Mouse (Mus musculus): ENCODE data around the gene Gm20661.
A peak's percentile ranks its signal among the peaks of the same experiment; 100 is the strongest.

Gene Gm20661

GRCm38 (mm10) chr9:107967437-107967836, 15.4 kb upstream of the Gm20661 start:
- no peak for DNase-seq (ENCODE audit: inconsistent ontology term)

- DNase-seq (ENCODE audit: inconsistent ontology term) = no peak
Measured at GRCm38 (mm10) chr9:107968531-107968930, 14.3 kb upstream of the Gm20661 start.

GRCm38 (mm10) chr9:107970311-107970710, 12.5 kb upstream of the Gm20661 start:
- no peak for DNase-seq (ENCODE audit: inconsistent ontology term)

DNA sequence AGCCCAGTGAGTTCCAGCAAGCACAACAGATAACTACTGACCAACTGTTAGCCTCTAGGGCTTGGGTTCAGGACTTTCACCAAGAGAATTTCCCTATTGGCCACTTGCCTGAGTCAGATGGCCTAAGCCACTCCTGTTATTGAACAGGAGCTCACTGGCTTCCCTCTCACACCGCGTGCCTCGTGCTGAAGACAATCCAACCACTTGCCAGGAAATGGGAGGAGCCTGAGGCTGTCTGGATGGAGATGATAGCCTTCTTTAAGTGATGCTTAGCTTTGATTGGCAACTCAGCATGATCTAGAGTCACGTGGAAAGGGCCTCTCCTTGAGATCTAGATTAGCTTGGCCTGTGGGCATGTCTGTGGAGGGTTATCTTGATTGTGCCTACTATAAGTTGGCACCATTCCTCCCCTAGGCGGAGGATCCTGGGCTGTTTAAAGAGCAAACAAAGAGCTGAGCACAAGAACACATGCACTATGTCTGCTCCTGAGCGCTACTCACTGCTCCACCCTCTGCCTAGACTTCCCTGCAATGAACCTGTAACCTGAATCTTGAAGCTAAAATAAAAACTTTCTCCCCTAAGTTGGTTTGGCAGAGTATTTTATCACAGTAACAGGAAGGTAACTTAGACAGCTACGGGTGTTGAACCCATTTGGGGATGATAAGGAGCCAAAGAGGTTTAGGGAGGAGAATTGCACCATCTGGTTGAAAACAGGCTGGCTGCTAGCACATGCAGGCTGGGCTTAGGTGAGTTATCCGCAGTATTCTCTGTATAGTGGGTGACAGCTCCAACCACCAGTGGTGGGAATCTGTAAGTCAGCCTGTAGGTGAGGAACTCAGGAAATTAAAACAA, 10.9 kb upstream of the Gm20661 start:
- no peak for DNase-seq (ENCODE audit: inconsistent ontology term)

- no peak for DNase-seq (ENCODE audit: inconsistent ontology term)
Measured at GRCm38 (mm10) chr9:107974491-107975171, 8.2 kb upstream of the Gm20661 start.

DNA sequence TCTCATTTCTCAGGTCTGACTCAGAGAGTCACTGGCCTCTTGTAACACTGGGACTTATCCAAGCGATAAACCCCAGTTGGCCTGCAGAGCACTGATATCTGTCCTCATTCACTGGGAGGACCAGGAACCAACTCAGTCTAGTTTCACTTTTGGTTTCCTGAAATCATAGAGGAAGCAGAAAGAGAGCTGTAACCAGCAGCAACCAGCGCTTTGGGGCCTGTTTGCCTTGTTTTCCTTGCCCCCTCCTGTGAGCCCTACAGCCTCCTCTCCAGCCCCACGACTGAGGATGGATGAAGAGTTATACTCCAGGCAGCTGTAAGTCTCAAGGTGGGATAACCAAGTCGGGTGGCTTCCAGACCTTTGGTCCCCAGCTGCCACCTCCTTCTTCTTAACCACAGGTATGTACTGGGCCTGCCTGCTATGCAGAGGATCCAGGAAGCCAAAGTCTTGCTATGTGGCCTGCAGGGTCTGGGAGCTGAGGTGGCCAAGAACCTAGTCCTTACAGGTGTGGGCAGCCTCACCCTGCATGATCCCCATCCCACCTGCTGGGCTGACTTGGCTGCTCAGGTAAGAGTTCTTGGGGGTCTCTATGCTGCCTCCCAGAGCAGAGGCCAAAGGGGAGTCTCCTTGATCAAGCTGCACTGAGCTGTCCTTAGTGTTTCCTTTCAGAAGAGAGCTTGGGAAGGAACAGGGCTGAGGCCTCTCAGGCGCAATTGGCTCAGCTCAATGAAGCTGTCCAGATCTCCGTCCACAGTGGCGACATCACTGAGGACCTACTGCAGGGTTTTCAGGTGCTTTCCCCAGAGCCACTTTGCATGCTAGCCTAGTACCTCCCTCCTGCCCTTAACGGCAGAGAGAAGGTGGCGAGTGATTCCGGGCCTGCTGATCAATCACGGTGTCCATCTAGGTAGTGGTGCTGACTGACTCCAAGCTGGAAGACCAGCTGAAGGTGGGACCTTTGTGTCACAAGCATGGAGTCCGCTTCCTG, 7.2 kb upstream of the Gm20661 start, which contains the start of gene Uba7:
TSS of gene Uba7 (plus strand) at position 107 of the 988 bp plus-strand sequence.
- DNase-seq (ENCODE audit: inconsistent ontology term) = peak; percentile 74

DNA sequence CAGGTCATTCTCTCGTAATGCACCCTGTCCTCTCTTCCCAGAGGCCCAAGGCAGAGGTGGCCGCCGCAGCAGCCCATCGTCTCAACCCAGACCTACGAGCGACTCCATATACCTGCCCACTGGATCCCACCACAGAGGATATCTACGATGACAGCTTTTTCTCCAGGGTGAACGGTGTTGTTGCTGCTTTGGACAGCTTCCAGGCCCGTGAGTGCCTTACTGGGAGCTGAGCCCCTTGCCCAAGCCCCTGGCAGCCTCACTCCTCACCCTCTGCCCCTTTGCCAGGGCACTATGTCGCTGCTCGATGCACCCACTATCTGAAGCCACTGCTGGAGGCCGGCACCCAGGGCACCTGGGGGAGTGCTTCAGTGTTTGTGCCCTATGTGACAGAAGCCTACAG, 4.0 kb upstream of the Gm20661 start:
- no peak for DNase-seq (ENCODE audit: inconsistent ontology term)

GRCm38 (mm10) chr9:107981684-107982605, 913 bp upstream of the Gm20661 start:
- no peak for DNase-seq (ENCODE audit: inconsistent ontology term)

DNA sequence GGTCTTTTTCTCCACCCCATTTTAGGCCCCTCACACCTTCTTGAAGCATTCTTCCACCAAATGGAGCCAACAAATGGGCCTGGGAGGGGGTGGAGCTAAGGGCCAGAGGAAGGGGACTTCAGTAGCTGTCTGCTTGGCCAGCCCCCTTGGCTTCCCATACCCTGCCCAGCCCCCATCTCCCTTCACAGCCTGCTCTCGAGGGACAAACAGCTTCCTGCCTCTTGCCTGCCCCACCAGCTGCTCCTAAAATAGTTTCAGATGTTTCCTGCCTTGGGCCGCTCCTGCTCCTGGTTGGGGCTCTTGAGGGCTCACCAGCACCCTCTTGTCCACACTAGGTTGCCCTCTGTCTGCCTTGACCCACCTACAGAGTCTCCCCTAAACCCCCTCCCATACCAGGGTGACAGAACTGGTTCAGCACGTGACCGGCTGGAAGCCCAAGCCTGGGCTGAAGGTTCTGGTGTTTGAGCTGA, 598 bp downstream of the Gm20661 start:
- DNase-seq (ENCODE audit: inconsistent ontology term) = no peak

DNA sequence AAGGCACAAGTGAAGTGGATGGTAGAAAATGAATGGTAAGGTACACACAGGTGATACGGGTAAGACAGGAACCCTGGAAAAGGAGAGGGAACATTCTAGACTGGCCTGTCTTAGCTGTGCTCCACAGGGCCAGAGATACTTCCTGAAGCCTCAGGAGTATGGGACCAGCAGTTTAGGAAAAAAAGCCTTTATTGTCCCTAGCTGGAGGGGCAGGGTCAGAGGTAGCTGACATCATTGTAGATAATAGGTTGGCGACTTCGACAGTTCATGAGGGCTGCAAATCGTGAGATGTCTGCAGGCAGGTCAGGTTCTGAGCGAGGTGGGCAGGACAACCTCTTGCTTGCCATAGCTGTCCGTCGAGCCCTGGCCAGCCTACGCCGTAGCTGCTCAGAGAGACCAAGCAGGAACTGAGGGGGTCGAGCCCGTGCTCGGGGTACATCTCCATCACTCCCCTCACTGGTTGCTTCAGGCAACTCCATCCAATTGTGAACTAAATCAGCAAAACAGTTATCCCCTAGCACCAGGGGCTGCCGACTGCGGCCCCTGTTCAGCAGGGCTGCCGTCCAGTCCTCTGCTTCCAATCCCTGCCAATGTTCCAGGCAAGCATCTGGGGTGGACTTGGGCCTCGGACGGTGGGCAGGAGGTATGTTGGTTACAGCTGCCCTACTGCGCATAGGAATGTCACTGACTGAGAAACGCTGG, 1.3 kb downstream of the Gm20661 start:
- DNase-seq (ENCODE audit: inconsistent ontology term) = no peak

DNA sequence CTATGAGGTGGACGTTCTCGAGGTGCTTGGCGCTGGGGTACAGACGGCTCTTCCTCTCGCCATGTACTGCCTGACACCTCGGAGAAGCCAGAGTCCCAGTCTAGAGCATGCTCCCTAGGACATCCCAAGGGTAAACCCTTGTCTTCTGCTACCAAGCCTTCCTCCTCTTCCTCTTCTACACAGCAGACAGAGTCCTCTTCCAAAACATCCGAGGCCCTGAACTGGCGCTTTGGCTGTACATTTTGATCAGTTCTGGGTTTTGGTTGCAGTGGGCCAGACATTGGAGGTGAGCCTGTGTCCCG, 1.8 kb downstream of the Gm20661 start:
- DNase-seq (ENCODE audit: inconsistent ontology term) = no peak

GRCm38 (mm10) chr9:107985131-107986119, 2.6 kb downstream of the Gm20661 start, which contains the start of gene Inka1:
Gene Inka1 (minus strand): TSS chr9:107985879.
- peak; percentile 88 for DNase-seq (ENCODE audit: inconsistent ontology term)

- DNase-seq (ENCODE audit: inconsistent ontology term) = peak; percentile 83
Measured at GRCm38 (mm10) chr9:107986376-107986775, 3.5 kb downstream of the Gm20661 start.

DNA sequence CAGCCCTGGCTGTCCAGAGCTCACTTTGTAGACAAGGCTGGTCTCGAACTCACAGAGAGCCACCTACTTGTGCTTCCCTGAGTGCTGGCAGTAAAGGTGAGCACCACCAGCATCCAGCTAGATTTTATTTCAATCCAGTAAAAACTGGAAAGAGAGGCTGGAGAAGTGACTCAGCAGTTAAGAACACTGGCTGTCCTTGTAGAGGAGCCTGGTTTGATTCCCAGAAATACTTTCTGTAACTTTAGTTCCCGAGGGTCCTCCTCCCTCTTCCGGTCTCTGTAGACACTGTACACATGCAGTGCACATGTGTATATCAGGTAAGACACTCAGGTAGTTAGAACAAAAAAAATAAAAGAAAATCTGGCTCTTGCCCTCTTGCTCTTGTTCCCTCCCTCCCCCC, 5.1 kb downstream of the Gm20661 start:
- no peak for DNase-seq (ENCODE audit: inconsistent ontology term)

DNA sequence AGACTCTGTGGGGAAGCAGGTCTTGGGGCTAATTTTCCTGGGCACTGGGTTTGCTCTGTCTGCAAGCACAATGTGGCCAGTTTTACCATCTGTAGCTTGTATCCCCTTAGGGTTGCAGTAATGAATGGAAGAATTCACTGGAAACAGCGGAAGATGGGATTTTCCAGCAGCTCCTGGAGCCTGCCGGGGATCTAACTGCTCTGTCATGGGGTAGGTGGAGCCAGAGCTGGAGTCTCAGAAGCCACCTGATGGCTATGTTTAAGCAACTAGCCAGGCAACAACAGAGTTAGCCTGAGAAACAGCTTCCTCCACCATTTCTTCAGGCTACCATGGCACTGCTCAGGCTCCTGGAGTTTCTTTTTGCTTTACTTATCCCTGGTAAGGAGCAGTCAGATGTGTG, 9.3 kb downstream of the Gm20661 start, which contains the start of gene Cdhr4:
TSS of gene Cdhr4 (plus strand) at position 301 of the 400 bp plus-strand sequence.
- no peak for DNase-seq (ENCODE audit: inconsistent ontology term)

- no peak for DNase-seq (ENCODE audit: inconsistent ontology term)
Measured at GRCm38 (mm10) chr9:107993013-107993412, 10.2 kb downstream of the Gm20661 start.

- no peak for DNase-seq (ENCODE audit: inconsistent ontology term)
Measured at GRCm38 (mm10) chr9:107994464-107994863, 11.6 kb downstream of the Gm20661 start.

DNA sequence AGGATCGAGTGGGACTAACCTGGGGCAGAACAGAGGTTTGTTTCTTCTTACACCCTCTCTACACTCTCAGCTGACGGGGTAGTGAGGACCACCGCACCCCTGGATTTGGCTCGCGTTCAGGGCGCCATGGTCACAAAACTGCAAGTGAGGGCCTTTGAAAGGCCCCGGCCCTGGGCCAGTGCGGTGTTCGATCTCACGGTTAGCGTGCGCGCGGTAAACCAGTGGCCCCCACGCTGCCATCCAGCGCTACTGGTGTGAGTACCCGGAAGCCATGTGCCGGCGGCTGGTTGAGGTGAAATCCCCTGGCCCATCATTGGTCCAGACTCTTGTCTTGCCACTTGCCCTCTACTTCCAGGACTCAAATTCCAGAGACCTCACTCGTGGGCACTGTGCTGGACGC, 12.7 kb downstream of the Gm20661 start:
- no peak for DNase-seq (ENCODE audit: inconsistent ontology term)

DNA sequence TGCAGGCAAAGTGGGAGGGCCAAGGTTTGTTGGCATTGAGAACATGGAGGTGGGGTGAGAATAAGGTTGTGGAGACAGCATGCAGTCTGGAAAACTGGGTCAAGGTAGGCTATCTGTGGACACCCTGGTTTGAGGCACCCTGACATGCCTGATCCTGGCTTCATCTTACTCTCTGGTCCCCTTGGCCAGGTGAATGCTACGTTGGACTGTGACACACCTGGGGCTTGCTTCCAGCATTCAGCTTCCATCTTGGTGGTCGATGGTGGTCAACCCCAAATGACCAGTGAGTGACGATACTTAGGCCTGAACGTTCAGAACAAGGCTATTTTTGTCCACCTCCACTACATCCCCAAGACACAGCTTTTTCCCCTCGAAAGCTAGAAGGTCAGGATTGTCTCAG, 13.2 kb downstream of the Gm20661 start, which contains the start of gene Gm20662:
TSS of gene Gm20662 (plus strand) at position 301 of the 400 bp plus-strand sequence.
- no peak for DNase-seq (ENCODE audit: inconsistent ontology term)

All from Muller cell, postnatal 12 days (primary cell).